Mouse (Mus musculus) kidney, adult 9 months (tissue): Measurements from ENCODE around the gene Gm20532.

Experiments used
- DNase-seq: peaks from one replicate; pipeline ENCODE4 v3.0.0; 2022

The Gm20532 gene

GRCm38 (mm10) chr2:26627921-26628739, 41.7 kb downstream of the Gm20532 start, which contains the start of gene Fam69b:
Fam69b (plus strand) TSS chr2:26628457.
- DNase-seq, result peak; percentile 58

GRCm38 (mm10) chr2:26628792-26629437, 42.5 kb downstream of the Gm20532 start:
- DNase-seq, result no peak

GRCm38 (mm10) chr2:26632541-26633395, 46.3 kb downstream of the Gm20532 start:
- no peak for DNase-seq

DNA sequence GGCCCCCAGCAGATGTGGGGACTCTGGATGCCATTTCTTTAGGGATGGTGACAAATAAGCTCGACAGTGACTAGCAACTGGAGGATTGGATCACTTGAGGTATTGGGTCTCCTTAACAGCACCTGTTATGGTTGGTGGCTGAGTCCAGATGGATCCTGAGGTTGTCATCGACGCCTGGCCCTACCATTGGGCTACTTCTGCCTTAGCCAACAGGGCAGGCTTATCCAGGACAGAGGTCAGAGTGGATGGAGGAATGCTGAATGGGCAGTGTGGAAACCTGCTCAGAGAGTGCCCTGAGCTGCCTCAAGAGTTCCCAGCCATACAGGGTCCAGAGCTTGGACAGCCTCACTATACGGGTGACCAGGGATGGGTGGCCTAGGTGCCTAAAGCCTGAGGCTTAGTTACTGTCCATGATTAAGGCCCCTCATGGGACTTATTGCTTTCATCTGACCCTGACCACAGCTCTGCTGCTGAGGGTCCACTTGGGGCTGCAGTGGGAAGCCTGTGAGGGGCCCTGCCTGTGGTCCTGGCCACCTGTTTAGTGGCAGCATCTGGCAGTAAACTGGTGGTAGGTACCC, 47.6 kb downstream of the Gm20532 start:
- DNase-seq, result no peak

- DNase-seq, result no peak
Measured at GRCm38 (mm10) chr2:26634629-26635488, 48.4 kb downstream of the Gm20532 start.

- no peak for DNase-seq
Measured at GRCm38 (mm10) chr2:26635489-26636324, 49.3 kb downstream of the Gm20532 start.

- DNase-seq, result no peak
Measured at GRCm38 (mm10) chr2:26636325-26636635, 49.8 kb downstream of the Gm20532 start.

- DNase-seq, result no peak
Measured at GRCm38 (mm10) chr2:26637316-26637932, 51.0 kb downstream of the Gm20532 start.

DNA sequence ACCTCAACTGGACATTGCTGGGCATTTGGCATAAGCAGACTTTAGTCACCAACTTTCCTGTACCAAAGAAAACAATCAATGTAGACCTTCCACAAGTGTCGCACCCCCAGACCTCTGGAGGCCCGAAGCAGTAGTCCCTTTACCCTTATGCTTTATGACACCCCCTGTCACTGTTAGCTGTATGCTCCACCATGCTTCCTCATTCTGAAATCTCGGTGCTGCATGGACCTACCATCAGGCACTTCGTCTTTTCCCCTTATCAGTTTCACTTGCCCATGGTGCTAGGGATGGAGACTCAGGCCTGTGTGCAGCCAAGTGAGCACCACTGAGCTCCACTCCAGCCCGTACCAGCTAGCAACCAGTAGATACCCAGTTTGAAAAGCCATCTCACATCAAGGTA, 51.6 kb downstream of the Gm20532 start:
- DNase-seq, result no peak

DNA sequence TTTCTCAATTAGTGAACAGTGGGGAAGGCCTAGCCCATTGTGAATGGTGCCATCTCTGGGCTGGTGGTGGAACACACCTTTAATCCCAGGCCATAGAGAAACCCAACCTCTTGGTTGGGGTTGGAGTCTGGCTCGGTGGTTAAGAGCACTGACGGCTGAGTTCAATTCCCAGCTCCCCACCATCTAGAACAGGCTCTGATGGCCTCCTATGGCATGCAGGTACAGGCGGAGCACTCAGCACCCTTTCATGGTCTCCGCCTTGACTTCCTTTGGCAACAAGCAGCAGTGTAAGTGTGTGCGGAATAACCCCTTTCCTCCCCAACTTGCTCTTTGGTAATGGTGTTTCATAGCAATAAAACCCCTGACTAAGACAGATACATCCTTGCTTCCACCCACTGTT, 52.1 kb downstream of the Gm20532 start:
- no peak for DNase-seq

DNA sequence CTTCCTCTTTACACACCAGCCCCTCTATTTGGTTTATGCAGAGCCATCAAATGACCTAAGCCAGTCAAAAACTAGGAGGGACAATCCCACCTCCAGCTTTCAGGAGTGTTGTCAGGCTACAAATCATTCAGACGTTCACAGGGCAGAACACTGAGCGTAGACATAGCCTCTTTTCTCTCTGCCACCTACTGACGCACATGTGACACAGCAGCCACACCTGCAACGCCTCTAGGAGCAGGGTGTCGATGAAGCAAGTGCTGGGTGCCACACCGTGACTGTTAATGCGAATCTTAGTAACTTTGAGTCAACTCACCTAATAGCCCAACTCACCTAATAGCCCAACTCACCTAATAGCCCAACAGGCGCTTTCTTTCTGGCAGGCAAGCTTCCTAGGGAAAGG, 52.6 kb downstream of the Gm20532 start:
- DNase-seq, result peak; percentile 62

DNA sequence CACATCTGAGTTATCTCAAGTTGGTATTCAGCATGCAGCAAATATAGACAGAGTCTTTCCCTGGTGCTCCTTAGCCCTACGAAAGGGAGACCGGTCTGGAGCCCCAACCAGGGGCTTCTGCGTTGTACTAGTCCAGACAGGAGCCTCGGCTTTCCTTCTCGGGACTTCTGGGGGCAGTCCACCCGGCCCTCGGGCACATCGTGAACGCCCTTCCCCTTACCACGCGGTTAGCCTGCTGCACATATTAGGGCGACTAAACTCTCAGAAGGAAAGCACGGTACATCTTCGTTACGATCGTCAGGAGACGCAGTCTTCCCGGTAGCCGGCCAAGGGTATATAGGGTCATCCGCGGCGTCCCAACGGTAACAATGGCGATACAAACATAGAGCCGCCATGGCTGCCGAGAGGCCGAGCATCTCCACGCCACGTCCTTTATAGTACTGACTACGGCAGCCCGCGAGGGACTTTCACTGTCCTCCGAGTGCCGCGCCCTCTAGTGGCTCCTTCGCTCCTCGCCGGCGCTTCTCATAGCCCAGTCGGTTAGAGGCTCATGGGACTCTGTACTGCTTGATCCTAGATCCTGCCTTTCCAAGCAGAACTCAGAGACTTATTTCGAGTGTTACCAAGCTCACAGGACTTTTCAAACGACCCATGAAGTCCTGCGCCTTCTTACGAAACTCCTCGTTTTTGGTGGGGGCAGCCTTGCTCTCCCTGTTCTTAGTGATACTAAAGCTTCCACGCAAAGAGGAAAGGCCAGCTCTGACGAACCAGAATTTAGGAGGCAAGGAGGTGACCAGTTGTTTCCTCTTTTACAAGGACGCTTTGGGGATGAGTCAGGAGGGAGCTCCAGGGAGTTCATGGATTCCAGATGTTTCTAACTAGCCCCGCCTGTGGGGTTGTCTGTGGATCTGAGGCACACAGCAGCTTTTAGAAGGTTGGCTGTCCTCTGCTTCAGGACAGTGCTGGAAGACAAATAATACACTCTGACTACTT, 53.7 kb downstream of the Gm20532 start:
- peak; percentile 98 for DNase-seq

- no peak for DNase-seq
Measured at GRCm38 (mm10) chr2:26641006-26641647, 54.7 kb downstream of the Gm20532 start.

- DNase-seq, result peak; percentile 45
Measured at GRCm38 (mm10) chr2:26643942-26644341, 57.5 kb downstream of the Gm20532 start.

GRCm38 (mm10) chr2:26646643-26647293, 60.3 kb downstream of the Gm20532 start:
- peak; percentile 88 for DNase-seq

DNA sequence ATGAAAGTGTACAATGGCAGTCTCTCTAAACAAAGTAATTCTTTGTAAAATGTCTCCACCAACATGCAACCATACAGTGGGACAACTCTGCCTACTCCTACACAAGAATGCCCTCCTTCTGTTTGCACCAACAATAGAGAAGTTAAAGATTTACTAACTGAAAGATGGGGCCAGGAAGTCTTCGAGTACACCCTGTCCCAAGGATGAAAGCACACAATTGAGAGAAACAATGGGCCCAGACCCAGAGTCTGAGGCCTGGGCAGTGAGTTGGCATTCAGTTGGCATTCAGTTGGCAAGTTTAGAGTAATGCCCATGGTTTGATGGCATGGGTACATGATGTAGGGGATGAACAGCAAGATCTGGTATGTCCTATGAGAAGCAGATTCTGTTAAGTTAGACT, 68.2 kb downstream of the Gm20532 start:
- no peak for DNase-seq

DNA sequence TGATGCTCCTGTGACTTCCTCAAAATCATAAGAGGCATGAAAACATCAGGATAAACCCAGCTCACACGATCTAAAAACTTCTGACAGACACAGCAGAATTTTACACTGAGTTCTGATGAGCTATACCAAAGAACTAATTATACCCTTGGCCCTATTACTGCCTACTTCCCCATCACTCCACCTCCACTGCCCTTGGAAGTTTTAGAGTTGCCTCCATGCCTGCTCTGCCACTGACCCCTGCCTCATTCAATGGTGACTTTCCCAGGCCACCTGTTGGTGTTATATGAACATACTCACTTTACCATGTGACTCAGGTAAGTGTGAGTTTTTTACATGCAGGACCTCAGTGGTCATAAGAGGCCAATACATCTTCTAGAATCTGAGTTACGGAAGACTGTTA, 71.0 kb downstream of the Gm20532 start:
- DNase-seq, result no peak

DNA sequence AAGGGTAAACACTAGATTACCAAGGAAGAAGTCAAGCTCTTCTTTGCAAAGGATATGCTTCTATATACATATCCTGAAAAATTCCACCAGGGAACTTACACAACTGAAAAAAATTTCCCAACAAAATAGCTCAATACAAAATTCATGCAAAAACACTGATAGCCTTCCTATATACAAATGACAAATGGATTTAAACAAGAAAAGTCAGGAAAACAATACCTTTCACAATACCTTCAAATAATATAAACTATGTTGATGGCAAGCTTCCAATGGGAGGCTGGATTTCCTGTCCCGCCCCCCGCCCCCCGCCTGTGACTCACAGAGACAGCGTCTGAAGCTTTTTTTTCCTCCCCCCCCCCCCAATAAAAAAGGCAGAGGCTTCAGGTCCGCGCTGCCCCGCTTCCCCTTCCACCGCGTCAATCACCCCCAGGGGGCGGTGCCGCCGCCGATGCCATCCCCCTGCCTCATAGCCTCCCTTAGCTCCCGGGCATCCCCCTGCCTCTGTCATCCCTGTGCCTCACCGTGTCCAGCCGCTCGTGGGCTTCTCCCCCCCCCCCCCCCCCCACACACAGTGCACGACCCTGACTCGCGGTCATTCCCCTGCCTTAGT, 74.8 kb downstream of the Gm20532 start:
- DNase-seq, result no peak
